Mouse (Mus musculus) cerebellum, adult 18-20 months (tissue): ENCODE data around the gene Pcnx3.
"Not testable (repeated sequence)": the region's sequence is repeated elsewhere in the genome, so short reads cannot be mapped to it uniquely, and the experiment has no call there.

Experiments used
- DNase-seq, 2 experiments: peaks; one replicate each; pipeline ENCODE4 v3.0.0; 2021

The Pcnx3 gene

DNA sequence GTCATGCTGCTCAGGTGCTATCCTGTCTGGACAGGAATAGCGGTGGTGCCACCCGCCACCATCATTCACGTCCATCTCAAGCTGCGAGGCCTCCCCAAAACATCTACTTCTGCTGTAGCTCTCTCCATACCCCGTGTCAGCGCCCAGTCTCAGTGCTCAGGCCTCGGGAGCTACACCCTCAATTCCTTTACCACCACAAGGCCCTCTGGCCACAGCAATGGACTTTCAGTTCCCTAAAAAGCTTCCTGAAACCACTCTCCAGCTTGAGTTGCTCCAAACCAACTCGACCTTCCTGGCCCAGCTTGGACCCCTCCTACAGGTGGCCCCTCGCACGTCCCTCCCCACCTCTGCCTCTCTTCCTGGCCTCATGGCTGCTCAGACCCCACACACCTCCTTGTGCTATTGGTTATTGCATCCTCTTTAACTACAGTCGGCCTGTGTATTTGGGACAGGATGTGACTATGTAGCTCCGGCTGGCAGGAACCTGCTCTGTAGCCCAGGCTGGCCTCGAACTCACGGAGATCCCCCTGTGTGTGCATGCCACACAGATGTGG lies 23.3 kb upstream of the Pcnx3 start:
- DNase-seq = no peak

DNA sequence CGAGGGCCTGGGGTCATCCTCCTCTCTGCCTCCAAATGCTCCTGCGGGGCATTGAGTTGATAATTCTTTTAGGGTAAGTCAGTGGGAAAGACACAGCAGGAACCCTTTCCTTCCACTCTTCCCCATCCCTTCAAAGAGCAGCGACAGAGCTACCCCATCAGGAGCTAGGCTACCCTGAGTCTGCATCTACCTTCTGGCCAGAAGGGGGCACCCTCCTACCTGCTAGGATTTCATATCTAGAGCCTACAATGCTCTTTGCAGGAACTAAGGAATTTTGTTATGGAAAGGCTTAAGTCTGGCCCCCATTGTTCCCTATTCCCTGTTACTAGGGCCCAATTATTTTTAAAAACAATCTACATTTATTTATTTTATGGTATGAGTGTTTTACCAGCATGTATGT lies 22.5 kb upstream of the Pcnx3 start:
- peak; percentile 83 to 85 for DNase-seq

DNA sequence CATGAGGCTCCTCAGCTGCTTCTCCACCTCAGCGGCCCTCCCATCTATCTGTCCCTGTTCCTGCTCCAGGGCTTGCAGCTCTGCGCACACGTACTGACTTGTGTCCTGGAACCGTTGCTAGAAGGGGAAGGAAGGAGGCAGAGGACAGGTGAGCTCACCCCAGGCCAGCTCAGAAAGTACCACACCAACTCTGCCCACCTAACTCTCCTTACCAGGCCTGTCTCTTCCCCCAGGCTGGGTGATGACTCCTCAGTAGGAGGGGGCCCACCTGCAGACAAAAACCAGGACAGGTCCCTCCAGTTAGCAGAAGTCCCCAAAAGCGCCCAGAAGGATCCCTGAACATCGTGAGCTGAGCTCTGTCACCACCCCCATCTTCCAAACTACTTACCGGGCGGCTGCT lies 21.9 kb upstream of the Pcnx3 start:
- DNase-seq = no peak

DNA sequence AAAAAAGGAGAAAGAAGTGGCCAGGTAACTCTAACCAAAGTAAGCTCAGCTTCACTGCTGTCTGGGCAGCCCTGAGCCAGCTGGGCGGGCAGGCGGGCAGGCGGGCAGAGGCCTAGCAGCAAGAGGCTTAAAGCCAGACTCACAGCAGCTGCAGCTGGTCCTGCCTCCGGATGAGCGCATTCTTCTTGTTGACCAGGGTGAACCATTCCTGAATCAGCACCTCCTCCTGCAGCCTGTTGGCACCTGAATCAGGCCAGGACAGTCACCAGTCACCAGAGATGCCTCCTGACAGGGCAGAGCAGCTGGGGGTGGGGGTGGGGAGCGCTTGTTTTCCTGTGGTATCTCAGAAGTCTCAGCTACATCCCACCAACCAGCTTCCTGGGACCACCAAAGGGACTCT lies 21.4 kb upstream of the Pcnx3 start:
- no peak for DNase-seq

DNA sequence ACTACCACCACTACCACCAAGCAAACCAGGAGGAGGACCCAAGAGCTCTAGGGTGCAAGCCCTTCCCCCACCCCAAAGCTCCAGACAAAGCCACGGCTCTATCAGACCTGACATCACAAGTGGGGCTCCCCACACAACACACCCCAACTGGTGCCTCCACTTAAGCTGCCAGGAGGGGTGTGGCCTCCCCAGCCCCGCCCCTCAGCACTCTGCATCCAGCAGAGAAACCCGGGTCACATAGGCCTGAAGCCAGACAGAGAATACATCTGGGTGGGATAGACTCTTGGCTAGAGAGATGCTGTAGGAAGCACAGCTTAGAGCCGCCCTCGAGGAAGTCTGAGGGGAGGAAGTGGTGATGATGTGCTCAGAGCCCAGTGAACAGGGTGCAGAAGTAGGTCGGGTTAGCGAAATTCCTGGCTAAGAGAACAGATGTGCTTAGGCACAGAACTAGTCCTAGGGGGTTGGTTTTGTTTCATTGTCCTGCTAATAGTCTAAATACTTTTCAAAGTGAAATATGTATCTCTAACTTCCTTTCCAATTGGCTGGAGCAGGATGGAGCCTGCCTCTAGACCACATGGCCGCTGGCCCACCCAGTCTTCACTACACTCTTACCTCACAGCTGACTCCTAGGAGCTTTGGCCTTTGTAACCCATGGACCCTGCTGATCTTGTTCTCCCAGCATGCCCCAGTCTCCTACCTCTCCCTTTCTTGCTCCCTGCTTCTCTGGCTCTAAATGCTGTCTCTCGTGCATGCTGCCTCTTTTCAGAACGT lies 16.3 kb upstream of the Pcnx3 start:
- no peak for DNase-seq

DNA sequence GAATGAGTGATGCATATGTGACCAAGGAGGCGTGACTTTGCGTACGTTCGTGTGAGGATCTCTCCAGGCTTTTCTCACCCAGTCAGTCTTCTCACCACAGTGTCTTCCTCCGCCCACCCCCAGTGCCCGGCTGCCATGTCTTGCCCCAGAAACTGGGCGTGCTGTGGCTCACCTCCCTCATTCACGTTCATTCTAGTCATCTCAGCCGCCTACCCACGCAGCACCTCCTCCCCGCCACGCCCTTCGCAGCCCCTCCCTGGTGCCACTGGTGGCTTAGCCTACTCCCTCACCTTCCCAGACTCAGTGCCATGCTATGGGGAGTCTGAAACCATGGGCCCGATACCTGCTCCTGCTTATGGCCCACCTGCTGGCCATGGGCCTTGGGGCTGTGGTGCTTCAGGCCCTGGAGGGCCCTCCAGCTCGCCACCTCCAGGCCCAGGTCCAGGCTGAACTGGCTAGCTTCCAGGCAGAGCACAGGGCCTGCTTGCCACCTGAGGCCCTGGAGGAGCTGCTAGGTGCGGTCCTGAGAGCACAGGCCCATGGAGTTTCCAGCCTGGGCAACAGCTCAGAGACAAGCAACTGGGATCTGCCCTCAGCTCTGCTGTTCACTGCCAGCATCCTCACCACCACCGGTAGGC lies 15.6 kb upstream of the Pcnx3 start, which contains the start of gene Kcnk7:
Gene Kcnk7 (plus strand): TSS at position 205 of the 638 bp plus-strand sequence.
- no peak for DNase-seq

DNA sequence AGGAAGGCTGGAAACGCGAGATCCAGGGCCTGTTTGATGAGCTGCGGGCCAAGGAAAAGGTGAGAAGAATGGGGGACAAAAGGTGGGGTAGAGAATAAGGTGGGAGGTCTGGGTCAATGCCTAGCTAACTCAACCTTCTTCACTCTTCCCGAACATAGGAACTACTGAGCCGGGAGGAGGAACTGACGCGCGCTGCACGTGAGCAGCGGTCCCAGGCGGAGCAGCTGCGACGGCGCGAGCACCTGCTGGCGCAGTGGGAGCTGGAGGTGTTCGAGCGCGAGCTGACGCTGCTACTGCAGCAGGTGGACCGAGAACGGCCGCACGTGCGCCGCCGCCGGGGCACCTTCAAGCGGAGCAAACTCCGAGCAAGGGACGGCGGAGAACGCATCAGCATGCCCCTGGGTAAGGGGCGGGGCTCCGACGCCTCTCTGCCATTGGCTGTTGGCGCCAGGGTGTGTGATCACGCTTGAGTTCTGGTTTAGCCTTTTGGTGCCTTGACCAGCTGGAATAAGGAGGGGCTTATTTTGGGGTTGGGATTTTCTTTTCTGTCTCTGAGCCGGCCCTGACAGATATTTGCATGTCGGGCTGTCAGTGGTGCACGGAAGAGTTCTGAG lies 7.2 kb upstream of the Pcnx3 start:
- no peak for DNase-seq

DNA sequence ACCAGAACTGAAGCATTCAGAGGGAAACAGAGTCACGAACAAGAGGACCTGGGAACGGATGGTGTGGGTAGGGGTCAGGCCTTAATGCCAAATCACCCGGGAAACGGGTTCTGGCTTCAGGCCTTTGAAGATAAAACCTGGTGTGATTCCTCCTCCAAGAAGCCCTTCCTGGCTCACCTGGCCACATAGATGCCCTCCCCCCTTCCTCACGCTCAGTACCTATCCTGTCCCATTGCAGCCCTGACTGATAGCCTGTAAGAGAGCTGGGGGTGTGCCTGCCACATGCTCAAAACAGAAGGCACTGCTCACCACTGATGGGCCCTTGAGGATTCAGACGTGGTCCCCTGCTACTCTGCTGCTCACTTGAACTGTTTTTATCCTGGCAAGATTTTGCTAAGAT lies 5.1 kb upstream of the Pcnx3 start:
- no peak for DNase-seq

DNA sequence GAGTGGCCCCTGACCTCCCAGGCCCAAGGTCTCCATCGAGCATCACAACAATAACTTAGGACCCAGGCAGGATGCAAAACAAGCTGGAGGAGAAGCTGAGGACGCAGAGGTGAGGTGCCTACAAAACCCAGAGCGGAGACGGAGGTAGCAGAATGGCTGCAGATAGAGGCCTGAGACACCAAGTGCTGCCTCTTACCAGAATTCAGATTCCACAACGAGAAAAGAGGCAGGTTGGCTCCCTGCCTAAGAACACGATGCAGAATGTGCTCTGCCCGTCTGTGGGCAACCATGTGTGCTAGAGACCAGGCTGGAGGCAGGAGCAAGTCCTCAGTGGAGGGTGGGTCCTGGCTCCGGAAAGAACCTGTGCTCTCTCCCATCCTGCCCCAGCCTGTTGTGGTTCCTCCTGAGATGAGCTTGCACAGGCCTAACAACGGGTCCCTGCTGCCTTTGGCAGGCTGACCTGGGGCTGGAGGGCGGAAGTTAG lies 4.2 kb upstream of the Pcnx3 start:
- DNase-seq = no peak

DNA sequence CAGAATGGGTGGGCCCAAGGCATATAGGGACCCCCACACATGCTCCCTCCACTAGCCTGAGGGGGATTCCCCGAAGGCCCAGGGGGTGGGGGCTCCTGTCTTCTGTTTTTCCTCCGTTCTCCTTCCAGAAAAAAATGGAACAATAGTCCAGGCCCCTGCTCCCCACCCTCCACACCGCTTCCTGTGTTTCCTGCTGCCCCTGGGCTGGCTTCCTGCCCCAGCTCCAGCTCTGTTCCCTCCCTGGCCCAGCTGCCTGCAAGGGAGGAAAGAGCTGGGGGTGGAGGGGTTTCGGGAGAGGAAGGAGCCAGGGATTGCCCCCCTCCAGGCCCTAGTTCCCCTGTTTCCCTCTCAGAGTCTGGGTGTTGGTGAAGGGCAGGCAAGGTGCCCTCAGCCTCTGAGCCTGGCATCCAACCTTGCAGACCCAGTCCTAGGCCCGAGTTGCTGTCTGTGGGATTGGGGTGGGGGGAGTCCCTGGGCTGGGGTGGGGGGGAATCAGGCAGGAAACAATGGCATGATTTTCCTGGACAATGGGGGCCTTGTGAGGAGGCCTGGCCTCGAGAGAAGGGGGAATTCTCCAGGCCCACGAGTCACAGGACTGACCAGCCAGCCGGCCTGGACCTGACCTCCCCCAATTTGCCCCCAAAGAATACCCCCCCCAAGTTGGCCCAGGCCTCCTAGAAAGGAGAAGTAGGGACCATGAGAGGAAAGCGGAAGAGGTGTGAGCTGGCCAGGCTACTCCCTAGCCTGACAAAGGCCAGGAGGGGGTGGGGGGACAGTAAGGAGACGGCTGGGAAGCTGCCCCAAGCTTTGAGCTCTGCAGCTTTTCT lies 3.6 kb upstream of the Pcnx3 start:
- no peak for DNase-seq

DNA sequence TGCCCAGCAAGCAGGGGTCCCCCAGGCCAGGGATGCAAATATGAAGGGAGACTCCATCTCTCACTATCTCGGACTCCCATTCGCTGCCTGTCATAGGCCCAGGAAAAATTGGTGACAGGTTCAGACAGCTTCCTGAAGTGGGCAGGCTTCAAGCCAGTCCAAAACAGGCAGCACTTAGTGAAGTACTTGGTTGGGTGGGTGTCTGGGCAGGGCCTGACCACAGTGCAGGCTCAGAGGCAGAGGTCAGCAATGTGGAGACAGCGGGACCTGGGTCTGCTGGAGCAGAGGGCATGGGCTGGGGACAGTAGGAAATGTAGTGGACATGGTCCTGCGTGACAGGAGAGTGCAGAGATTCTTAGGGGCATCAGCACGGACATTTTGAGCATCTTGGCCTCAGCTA lies 2.9 kb upstream of the Pcnx3 start:
- DNase-seq = no peak

DNA sequence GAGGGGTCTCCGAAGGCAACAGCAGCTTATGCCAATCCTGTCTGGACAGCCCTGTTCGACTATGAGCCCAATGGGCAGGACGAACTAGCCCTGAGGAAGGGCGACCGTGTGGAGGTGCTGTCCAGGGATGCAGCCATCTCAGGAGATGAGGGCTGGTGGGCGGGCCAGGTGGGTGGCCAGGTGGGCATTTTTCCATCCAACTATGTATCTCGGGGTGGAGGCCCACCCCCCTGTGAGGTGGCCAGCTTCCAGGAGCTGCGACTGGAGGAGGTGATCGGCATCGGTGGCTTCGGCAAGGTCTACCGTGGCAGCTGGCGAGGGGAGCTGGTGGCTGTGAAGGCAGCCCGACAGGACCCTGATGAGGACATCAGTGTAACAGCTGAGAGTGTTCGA lies 1.6 kb upstream of the Pcnx3 start:
- peak; percentile 24 to 36 for DNase-seq

DNA sequence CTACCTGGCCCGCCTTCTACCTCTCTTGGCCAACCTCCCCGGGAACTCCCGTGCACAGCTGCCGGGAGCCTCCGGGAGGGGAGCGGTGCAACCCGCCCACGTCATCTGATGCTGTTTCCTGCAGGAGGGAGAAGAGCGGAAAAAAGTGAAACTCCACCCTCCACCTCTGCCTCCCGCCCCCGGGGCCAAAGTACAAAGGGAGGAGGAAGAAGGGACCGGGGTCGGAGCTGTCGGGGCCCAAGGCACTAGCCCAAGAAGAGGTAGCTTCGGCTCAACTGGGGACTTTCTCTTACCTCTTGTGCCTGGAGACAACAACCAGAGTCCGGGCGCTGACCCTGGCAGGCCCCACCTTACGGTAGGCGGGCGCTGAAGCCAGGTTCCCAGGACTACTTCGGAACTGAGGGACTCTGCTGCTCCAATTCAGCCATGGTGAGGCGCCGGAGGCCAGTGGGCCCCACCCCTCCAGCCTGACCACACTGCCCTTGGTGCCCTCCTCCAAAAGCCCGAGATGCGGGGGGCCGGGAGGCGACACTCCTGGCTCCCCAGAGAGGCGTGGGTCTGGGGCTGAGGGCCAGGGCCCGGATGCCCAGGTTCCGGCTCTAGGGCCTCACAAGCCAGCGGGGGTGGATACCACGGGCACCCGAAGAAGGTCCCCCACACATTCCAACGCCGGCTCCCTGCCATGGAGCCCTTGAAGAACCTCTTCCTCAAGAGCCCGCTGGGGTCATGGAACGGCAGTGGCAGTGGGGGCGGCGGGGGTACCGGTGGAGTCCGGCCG lies 1.0 kb upstream of the Pcnx3 start:
- peak; percentile 73 to 80 for DNase-seq

DNA sequence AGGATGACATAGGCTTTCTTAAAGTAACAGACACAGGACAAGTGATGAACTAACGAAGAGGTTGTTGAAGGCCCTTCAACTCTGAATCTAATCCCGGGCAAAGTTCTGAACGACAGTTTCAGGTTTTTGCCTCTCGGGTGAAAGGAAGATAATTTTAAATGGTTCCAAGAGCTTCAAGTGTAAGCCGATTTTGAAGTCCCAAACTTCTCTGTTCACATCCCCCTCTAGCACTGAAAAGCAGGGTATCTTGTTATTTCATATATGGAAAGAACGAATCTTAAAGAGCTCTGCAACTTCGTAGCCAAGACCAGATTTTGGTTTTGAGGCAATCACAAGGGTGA lies 350 bp upstream of the Pcnx3 start:
- DNase-seq = no peak

DNA sequence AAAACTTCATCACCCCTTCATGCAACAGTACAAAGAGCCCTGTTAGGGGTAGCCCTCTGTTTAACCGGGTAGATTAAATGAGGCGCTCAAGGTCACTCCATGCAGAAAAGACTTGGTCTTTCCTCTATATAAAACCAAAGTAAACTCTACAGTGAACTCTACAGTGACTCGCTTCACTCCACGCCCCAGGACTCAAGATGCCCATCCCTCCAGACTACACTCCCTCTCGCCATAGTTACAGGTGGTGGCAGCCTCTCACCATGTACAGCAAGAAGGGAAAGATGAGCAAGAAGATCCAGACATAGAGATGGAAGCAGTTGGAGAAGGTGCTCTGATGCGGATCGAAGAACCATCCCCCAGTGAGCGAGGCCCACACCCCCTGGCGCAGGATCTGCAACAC lies 970 bp downstream of the Pcnx3 start:
- no peak for DNase-seq

DNA sequence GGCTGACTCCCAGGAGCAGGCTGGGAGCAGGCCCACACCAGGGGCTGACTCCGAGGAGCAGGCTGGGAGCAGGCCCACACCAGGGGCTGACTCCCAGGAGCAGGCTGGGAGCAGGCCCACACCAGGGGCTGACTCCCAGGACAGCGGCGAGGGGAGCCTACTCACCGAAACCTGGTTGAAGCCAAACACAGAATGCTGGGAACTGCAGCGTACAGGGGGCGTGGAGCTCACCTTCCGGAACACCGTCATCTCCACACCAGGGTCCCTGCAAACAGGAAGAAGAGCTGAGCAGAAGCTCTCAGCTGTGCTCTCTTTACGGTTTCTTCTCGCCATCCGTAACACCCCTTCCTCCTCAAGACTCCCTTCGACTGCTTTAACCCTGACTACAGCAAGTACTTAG lies 1.8 kb downstream of the Pcnx3 start:
- not testable (repeated sequence) for DNase-seq

DNA sequence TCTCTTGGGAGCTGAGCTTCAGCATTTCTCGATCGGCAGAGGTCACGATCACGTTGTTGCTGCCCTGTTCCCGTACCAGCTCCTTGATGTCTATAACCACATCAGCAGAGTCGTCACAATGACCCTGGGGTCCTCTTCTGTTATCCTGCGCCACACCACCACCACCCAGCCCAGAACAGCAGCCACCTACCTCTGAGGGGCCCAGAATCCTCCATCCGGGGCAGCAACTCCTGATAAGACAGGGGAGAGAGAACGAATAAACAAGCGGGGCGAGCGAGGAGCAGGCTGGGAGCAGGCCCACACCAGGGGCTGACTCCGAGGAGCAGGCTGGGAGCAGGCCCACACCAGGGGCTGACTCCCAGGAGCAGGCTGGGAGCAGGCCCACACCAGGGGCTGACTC lies 2.3 kb downstream of the Pcnx3 start:
- no peak for DNase-seq

DNA sequence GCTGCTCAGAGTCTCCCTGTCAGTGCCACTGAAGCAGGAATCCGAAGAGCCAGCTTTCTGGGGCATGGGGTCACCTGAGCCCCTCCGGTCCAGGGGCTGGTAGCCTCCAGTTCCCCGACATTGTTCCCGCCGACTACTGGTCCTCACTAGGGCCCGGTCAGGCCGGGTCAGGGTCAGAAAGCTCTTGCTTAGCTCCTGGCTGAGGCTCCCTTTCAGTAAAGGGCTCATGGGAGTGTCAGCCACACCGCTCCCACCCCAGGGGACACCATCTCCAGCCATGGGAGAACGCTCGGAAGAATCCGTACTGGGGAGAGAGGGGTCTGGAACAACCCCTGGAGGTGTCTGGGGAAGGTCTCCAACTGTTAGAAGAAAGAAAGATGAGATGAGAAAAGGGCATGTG lies 2.8 kb downstream of the Pcnx3 start:
- no peak for DNase-seq

DNA sequence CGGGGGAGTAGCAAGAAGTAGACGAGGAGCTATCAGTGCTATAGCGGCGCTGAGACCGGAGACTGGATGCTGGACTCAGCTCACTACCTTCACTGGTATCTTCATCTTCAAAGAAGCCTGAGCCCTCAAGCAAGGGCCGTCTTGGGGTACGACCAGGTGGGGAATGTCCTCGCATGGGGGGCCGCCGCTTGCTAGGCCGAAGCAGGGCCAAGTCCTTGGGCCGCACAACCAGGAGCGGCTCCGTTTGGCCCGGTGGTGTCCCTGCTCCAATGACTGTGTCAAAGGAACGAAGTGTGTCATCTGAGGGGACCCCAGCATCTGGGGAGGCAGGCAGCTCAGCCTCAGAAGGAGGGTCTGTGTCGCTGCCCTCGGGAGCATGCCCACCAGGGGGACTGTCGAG lies 3.3 kb downstream of the Pcnx3 start:
- no peak for DNase-seq

DNA sequence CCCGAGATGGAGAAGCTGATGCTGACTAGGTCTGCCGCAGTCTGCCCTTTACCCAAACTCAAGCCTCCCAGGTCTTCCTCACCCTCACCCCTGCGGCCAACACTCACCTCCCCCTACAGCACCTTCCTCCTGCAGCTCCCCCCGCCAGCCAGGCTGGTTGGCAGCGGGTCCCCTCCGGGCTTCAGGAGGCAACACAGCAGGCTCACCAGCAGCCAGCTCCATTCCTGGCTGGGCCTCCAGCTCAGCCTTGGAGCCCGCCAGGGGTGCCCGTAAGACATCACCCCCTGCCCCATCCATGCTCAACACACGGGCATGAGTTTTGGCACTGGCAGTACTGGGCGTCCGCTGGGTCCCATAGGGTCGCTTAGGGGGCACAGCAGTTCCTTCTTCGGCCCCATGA lies 3.7 kb downstream of the Pcnx3 start:
- DNase-seq = no peak

DNA sequence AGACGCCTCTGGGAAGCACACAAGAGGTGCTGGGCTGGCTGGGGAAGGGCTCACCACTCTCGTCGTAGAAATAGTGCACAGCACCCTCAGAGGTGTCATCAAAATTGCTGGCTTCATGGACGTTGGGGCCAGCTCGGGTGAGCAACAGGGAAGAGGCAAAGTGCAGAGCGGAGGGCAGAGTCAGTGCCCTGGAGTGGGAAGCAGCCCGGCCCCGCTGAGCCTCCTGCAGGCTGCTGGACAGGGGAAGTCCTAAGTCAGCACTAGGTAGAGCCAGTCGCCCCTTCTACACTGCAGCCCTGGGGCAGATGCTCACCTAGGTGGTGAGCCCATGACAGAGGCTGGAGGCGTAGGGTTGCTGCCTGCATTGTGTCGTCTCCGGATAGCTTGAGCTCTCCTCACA lies 4.5 kb downstream of the Pcnx3 start:
- DNase-seq = no peak

DNA sequence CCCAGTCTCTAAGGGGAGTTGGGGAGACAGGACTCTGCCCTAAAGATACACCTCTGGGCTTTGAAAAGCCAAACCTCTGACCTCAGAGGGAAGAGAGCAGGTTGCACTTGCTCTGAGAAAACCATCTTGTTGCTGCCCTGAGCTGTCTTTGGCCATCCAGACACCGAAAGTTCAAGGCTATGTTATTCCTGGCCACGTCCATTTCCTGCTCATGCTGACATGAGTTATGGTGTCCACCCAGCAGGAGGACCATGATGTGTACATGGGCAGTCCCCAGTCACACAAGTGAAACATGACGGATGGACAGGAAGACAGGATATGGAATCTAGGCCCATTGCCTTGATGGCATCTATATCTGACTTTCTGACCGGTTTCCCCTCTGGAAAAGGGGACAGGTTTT lies 8.3 kb downstream of the Pcnx3 start:
- DNase-seq = no peak
